17 mouse cellular contexts compared by ENCODE assay signal in the genomic region with DNA sequence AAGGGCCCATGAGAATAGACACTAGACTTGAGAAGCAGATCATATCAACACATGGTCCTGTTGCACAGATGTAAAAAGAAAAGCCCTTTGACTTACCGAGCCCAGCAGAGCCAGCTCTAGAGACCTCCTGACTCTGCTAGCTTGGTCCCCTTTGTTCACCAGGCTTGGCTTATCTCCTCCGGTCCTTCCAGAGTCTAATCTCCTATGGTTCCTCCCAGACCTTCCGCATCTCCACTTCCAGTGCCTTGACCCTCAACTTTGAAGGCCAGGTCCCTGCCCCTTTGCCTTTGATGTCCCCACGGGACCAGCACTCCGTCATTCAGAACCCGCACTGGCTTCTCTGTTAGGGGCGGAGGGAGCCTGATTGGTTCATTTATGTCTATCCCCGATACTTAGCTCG. TPM values are rescaled to one million over a fixed set of nuclear protein-coding genes. Genes with fewer than 3 reads are reported as not detected.
DNase-seq lines count a peak whose midpoint lies in the region; ATAC-seq lines count a peak whose summit lies in the region.
"Had no signal": no experiment of that assay in that cellular context is flagged by ENCODE, and none has a peak within 500 bp of the region (broad histone marks: within the 10 kb centered on the region; RNA-seq: fewer than 3 reads in every experiment).

No protein-coding gene starts in this region.

- H3K27ac ChIP-seq in heart, embryonic 15.5 days: 0 out of 2 replicates have a peak overlapping the region, but pooled peaks have one; percentile 10
- H3K27ac ChIP-seq in embryonic facial prominence, embryonic 11.5 days (replicated peaks; ENCODE audit: low read depth, low read length): no peak overlapping the region
- peak overlapping the region; percentile 54; the same call in 1 of the 2 replicates for H3K27ac ChIP-seq in limb, embryonic 15.5 days
- H3K27ac ChIP-seq: hindbrain, embryonic 15.5 days; kidney, embryonic 15.5 days; neural tube, embryonic 15.5 days had no signal

- ATAC-seq in heart, embryonic 15.5 days (replicated peaks; ENCODE audit: insufficient number of reproducible peaks, insufficient read depth, low FRiP score, low read depth): no peak
- no peak for ATAC-seq in embryonic facial prominence, embryonic 11.5 days (replicated peaks; ENCODE audit: insufficient number of reproducible peaks, low FRiP score, low TSS enrichment, low read depth)
- ATAC-seq in limb, embryonic 15.5 days (ENCODE audit: insufficient number of reproducible peaks, low FRiP score, low TSS enrichment, low read depth): no peak
- ATAC-seq: CD4-positive, CD25-positive, alpha-beta regulatory T cell, adult 4 months had no signal

- H3K27me3 ChIP-seq in heart, embryonic 15.5 days: no peaks in the 10 kb centered on the region
- no peaks in the 10 kb centered on the region for H3K27me3 ChIP-seq in embryonic facial prominence, embryonic 11.5 days (ENCODE audit: control insufficient read depth, insufficient read depth, low read length)
- H3K27me3 ChIP-seq in limb, embryonic 15.5 days: no peaks in the 10 kb centered on the region
- H3K27me3 ChIP-seq: kidney, embryonic 15.5 days had no signal

- intact Hi-C loops in heart, postnatal 10 days (cut with DNase I): no loop called here

- no peaks in the 10 kb centered on the region for H3K36me3 ChIP-seq in heart, embryonic 15.5 days
- H3K36me3 ChIP-seq in embryonic facial prominence, embryonic 11.5 days (replicated peaks; ENCODE audit: control insufficient read depth, insufficient read depth, low read depth, low read length): no peaks in the 10 kb centered on the region
- H3K36me3 ChIP-seq in limb, embryonic 15.5 days: peaks cover 25% of the 10 kb centered on the region
- H3K36me3 ChIP-seq: hindbrain, embryonic 15.5 days; kidney, embryonic 15.5 days; neural tube, embryonic 15.5 days had no signal

- WGBS in heart, embryonic 15.5 days: 61% methylated on average over 9 of the region's 9 CpGs
- 35% methylated on average over 9 of the region's 9 CpGs for whole genome bisulfite sequencing in embryonic facial prominence, embryonic 11.5 days
- WGBS in limb, embryonic 15.5 days: 54% methylated on average over 9 of the region's 9 CpGs

- DNase-seq in heart, postnatal 10 days: no peak
- DNase-seq in adrenal gland, postnatal 14 days: peak; percentile 35
- DNase-seq in embryonic facial prominence, embryonic 11.5 days (ENCODE audit: low spot score): no peak
- no peak for DNase-seq in spleen, postnatal 10 days (ENCODE audit: low spot score in 2 of 2)
- DNase-seq in kidney, adult 9 months: no peak
- DNase-seq: cerebellum, postnatal 36 days; gastrocnemius, postnatal 25 days; retina, postnatal 1 day; thymus, adult 18-20 months had no signal

- no peak overlapping the region for H3K4me2 ChIP-seq in heart, embryonic 15.5 days
- H3K4me2 ChIP-seq in embryonic facial prominence, embryonic 11.5 days (ENCODE audit: low read depth, low read length): peak overlapping the region; percentile 10; the same call in 1 of the 2 replicates
- H3K4me2 ChIP-seq in limb, embryonic 15.5 days: 0 out of 2 replicates have a peak overlapping the region, but pooled peaks have one; percentile 22
- H3K4me2 ChIP-seq: hindbrain, embryonic 15.5 days; kidney, embryonic 15.5 days; neural tube, embryonic 15.5 days had no signal

- no peaks in the 10 kb centered on the region for H3K9me3 ChIP-seq in heart, embryonic 15.5 days (replicated peaks)
- H3K9me3 ChIP-seq in embryonic facial prominence, embryonic 11.5 days (replicated peaks; ENCODE audit: control insufficient read depth, low read length): no peaks in the 10 kb centered on the region
- H3K9me3 ChIP-seq in limb, embryonic 15.5 days: no peaks in the 10 kb centered on the region
- H3K9me3 ChIP-seq: hindbrain, embryonic 15.5 days; kidney, embryonic 15.5 days; neural tube, embryonic 15.5 days had no signal

- H3K4me3 ChIP-seq in heart, embryonic 15.5 days: no peak overlapping the region
- no peak overlapping the region for H3K4me3 ChIP-seq in embryonic facial prominence, embryonic 11.5 days (ENCODE audit: low read depth, low read length)
- no peak overlapping the region for H3K4me3 ChIP-seq in limb, embryonic 15.5 days
- H3K4me3 ChIP-seq: erythroblast, embryonic 14.5 days; hindbrain, embryonic 15.5 days; kidney, embryonic 15.5 days; neural tube, embryonic 15.5 days had no signal

- peaks cover 27% of the 10 kb centered on the region for H3K4me1 ChIP-seq in heart, embryonic 15.5 days (replicated peaks)
- no peaks in the 10 kb centered on the region; the same call in none of the 2 replicates for H3K4me1 ChIP-seq in embryonic facial prominence, embryonic 11.5 days (ENCODE audit: control insufficient read depth, insufficient read depth, low read length)
- H3K4me1 ChIP-seq in limb, embryonic 15.5 days: peaks cover 52% of the 10 kb centered on the region

- no peak overlapping the region for H3K9ac ChIP-seq in heart, embryonic 15.5 days
- no peak overlapping the region for H3K9ac ChIP-seq in embryonic facial prominence, embryonic 11.5 days (replicated peaks; ENCODE audit: low read length)
- H3K9ac ChIP-seq in limb, embryonic 15.5 days: no peak overlapping the region
- H3K9ac ChIP-seq: forebrain, postnatal 0 days; hindbrain, embryonic 15.5 days; kidney, embryonic 15.5 days; neural tube, embryonic 15.5 days had no signal

RNA-seq across cellular contexts. Expression of gene Lpar1, which starts 6.0 kb away (rescaled TPM):
- polyA plus RNA-seq in heart, embryonic 15.5 days (2015; fragmentation: Nextera tagmentation; extraction: Ambion mirVana): 18.7 and 22.5 TPM in 2 replicates
- 10 to 100 TPM; 20.6 to 25.3 TPM for total RNA-seq in heart, postnatal 10 days (2021)
- 15.2 and 28.7 TPM in 2 replicates for total RNA-seq in adrenal gland, postnatal 14 days (2021)
- 177 and 206 TPM in 2 replicates for polyA plus RNA-seq in embryonic facial prominence, embryonic 11.5 days (2014; fragmentation: Nextera tagmentation; extraction: Ambion mirVana)
- polyA plus RNA-seq in limb, embryonic 15.5 days (2015; fragmentation: Nextera tagmentation; extraction: Ambion mirVana): 150 and 151 TPM in 2 replicates
- polyA plus RNA-seq: CD4-positive, CD25-positive, alpha-beta regulatory T cell, adult 4 months had no signal
